Mouse (Mus musculus) cerebellum, postnatal 36 days (tissue): ENCODE results near the gene Cyp8b1.

Experiments used
- DNase-seq, 2 experiments: peaks; one replicate each; pipeline ENCODE4 v3.0.0; 2021 to 2022; ENCODE audit warnings: mixed read lengths in 2 of 2

The Cyp8b1 gene

GRCm38 (mm10) chr9:121889927-121890440 lies 26.1 kb downstream of the Cyp8b1 start:
- no peak for DNase-seq

GRCm38 (mm10) chr9:121882015-121882457 lies 34.1 kb downstream of the Cyp8b1 start:
- DNase-seq, result no peak

GRCm38 (mm10) chr9:121881301-121881700 lies 34.8 kb downstream of the Cyp8b1 start:
- DNase-seq, result no peak

DNA sequence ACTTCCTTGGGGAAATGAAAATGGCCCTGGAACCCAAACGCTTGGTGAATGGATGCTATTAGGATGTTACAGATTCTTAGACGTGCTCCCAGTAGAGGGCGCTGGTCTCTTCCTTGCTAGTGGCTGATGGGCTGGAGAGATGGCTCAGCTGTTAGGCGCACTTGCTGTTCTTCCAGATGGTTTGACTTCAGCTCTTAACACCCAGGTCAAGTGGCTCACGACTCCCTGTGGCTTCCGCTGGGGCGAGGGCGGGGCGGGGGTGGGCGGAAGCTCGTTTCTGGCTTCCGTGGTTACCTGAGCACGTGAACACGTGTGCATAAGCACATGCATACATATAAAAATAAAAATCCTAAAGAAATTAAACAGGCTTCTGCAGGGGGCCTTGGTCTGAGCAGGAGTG lies 35.3 kb downstream of the Cyp8b1 start:
- peak; percentile 46 to 50 for DNase-seq

DNA sequence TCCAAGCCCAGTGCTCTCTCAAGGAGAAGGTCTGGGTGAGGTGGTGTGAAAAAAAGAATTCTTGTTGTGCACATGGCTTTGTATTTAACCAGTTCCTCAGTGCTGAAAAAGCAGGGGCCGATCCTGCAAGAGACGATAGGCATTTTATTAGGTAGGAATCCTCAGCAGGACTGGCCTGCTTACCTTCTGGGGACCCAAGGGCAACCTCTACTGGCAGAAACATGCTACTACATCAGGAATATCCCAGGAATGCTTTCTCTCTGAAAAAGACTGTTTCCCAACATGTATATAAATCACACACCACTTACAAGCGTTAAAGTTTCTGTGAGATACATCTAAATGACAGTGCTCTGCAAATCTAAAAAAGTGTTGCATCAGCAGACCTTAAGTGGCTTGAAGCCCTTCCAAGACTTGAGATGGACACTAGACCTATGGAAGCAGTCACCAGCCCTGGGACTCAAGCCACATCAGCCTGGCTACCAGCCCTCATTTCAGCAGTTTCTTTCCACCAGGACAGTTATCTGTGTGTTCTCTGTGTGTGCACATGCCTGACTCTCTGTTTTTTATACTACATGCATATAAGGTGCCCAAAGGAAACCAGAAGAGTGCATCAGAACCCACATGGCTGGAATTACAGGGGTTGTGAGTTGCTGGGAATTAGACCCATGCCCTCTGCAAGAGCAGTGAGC lies 38.9 kb downstream of the Cyp8b1 start:
- peak; percentile 52 to 76 for DNase-seq

- no peak for DNase-seq
These were observed 42.5 kb downstream of the Cyp8b1 start for GRCm38 (mm10) chr9:121873578-121873977.

GRCm38 (mm10) chr9:121872062-121872683 lies 43.9 kb downstream of the Cyp8b1 start:
- no peak for DNase-seq

- DNase-seq, result no peak
These were observed 46.1 kb downstream of the Cyp8b1 start for GRCm38 (mm10) chr9:121869973-121870515.

- no peak for DNase-seq
These were observed 46.7 kb downstream of the Cyp8b1 start for GRCm38 (mm10) chr9:121869432-121869831.

GRCm38 (mm10) chr9:121868236-121868635 lies 47.9 kb downstream of the Cyp8b1 start:
- no peak for DNase-seq

DNA sequence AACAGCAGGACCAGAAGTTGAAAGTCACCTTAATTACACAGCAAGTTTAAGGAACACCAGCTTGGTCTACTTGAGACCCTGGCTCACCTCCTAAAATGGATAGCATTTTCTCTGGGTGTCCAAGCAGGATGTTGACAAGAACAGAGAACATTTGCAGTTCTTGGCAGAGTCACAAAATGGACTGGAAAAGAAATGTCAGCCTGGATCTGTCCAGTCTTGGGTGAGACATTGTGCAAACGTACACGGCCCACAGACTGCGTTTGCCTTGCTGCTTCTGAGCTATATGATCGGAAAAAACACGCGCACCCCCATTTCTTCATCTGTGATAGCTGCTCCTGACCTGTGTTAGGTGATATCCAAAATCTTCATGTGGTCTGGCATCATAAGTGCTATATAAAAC lies 48.5 kb downstream of the Cyp8b1 start:
- no peak for DNase-seq

DNA sequence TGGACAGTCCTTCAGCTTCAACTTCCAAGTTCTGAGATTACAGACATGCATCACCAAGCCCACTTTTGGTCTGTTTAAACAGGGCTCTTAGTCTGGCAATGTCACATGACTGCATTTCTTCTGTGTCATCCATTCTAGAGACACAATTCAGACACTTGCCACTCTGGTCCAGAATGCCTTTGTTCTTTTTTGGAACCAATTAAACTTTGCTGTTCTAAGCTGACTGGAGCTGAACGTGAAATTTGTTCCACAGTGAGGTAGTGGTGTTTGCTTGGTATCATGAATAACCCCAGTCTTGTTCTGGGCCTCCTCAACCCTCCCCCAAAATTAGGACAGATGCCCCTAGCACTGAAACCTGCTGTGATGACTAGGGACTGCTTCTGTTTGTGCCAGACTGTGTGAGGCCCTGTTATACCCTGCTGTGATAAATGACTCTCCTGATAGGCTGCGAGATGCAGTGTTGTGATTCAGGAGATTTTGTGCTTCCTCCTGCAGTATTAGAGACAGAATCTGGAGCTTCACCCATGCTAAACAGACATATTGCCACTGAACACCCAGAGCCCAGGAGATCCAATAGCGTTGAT lies 50.6 kb downstream of the Cyp8b1 start:
- DNase-seq, result no peak

- DNase-seq, result no peak
These were observed 51.3 kb downstream of the Cyp8b1 start for GRCm38 (mm10) chr9:121864837-121865236.
